Mouse (Mus musculus): ENCODE measurements at regions not wholly inside any gene's neighbourhood (a gene's known extent, or its start where the extent isn't known, plus 50 kb on each side); places are given as distances from the start of the nearest gene placed in this dataset.

GRCm38 (mm10) chr11:19189778-19190177, 171.0 kb upstream of the Meis1 start:
- Histone ChIP-seq H3K4me2 (ENCODE audit: low read depth, low read length) (no peak overlapping the region), H3K9me3 (ENCODE audit: low read length) (no peaks in the 10 kb centered on the region), H3K27ac (ENCODE audit: low read depth) (no peak overlapping the region), H3K4me3 (ENCODE audit: low read depth, low read length) (no peak overlapping the region), H3K27me3 (ENCODE audit: insufficient read depth, low read length) (no peaks in the 10 kb centered on the region), H3K36me3 (replicated peaks; ENCODE audit: insufficient read depth, low read length) (no peaks in the 10 kb centered on the region), H3K9ac (replicated peaks) (no peak overlapping the region), H3K4me1 (ENCODE audit: insufficient read depth) (no peaks in the 10 kb centered on the region)
- no peak for DNase-seq
- WGBS (ENCODE audit: insufficient replicate concordance): 40% methylated on average over 2 of the region's 2 CpGs
- no peak for TF ChIP-seq CTCF (IDR thresholded peaks at IDR 0.05; ENCODE audit: low read depth)
- TF ChIP-seq EP300 (IDR thresholded peaks at IDR 0.05; ENCODE audit: low read depth): no peak
- ATAC-seq: no peak

GRCm38 (mm10) chr11:19194464-19194863, 175.7 kb upstream of the Meis1 start:
- H3K27ac ChIP-seq (ENCODE audit: low read depth): no peak overlapping the region
- no peaks in the 10 kb centered on the region for H3K36me3 ChIP-seq (replicated peaks; ENCODE audit: insufficient read depth, low read length)
- no peak for DNase-seq
- no peaks in the 10 kb centered on the region for H3K4me1 ChIP-seq (ENCODE audit: insufficient read depth)
- no peak overlapping the region for H3K4me3 ChIP-seq (ENCODE audit: low read depth, low read length)
- TF ChIP-seq EP300 (IDR thresholded peaks at IDR 0.05; ENCODE audit: low read depth) (no peak), CTCF (IDR thresholded peaks at IDR 0.05; ENCODE audit: low read depth) (no peak)
- H3K9me3 ChIP-seq (ENCODE audit: low read length): no peaks in the 10 kb centered on the region
- no peak overlapping the region for H3K4me2 ChIP-seq (ENCODE audit: low read depth, low read length)
- 13% methylated on average over 1 of the region's 1 CpGs for WGBS (ENCODE audit: insufficient replicate concordance)
- H3K27me3 ChIP-seq (ENCODE audit: insufficient read depth, low read length): no peaks in the 10 kb centered on the region
- no peak overlapping the region for H3K9ac ChIP-seq (replicated peaks)
- no peak for ATAC-seq

GRCm38 (mm10) chr11:19197790-19198189, 179.0 kb upstream of the Meis1 start:
- Histone ChIP-seq H3K27ac (ENCODE audit: low read depth) (no peak overlapping the region), H3K4me2 (ENCODE audit: low read depth, low read length) (no peak overlapping the region), H3K9ac (replicated peaks) (no peak overlapping the region), H3K36me3 (replicated peaks; ENCODE audit: insufficient read depth, low read length) (no peaks in the 10 kb centered on the region), H3K27me3 (ENCODE audit: insufficient read depth, low read length) (no peaks in the 10 kb centered on the region), H3K9me3 (ENCODE audit: low read length) (no peaks in the 10 kb centered on the region), H3K4me1 (ENCODE audit: insufficient read depth) (no peaks in the 10 kb centered on the region), H3K4me3 (ENCODE audit: low read depth, low read length) (no peak overlapping the region)
- no peak for TF ChIP-seq CTCF (IDR thresholded peaks at IDR 0.05; ENCODE audit: low read depth)
- TF ChIP-seq EP300 (IDR thresholded peaks at IDR 0.05; ENCODE audit: low read depth): no peak
- ATAC-seq (no peak), DNase-seq (no peak)
- 82% methylated on average over 1 of the region's 1 CpGs for WGBS (ENCODE audit: insufficient replicate concordance)

- Histone ChIP-seq H3K36me3 (replicated peaks; ENCODE audit: insufficient read depth, low read length) (no peaks in the 10 kb centered on the region), H3K9me3 (ENCODE audit: low read length) (no peaks in the 10 kb centered on the region), H3K27ac (ENCODE audit: low read depth) (no peak overlapping the region), H3K4me1 (ENCODE audit: insufficient read depth) (no peaks in the 10 kb centered on the region), H3K4me3 (ENCODE audit: low read depth, low read length) (no peak overlapping the region), H3K9ac (replicated peaks) (no peak overlapping the region), H3K27me3 (ENCODE audit: insufficient read depth, low read length) (no peaks in the 10 kb centered on the region), H3K4me2 (ENCODE audit: low read depth, low read length) (no peak overlapping the region)
- WGBS (ENCODE audit: insufficient replicate concordance): 66% methylated on average over 8 of the region's 8 CpGs
- ATAC-seq (no peak), DNase-seq (no peak)
- TF ChIP-seq CTCF (IDR thresholded peaks at IDR 0.05; ENCODE audit: low read depth) (no peak), EP300 (IDR thresholded peaks at IDR 0.05; ENCODE audit: low read depth) (no peak)
Measured at GRCm38 (mm10) chr11:19202602-19203517, 184.1 kb upstream of the Meis1 start.

- Histone ChIP-seq H3K4me1 (ENCODE audit: insufficient read depth) (no peaks in the 10 kb centered on the region), H3K9me3 (ENCODE audit: low read length) (no peaks in the 10 kb centered on the region), H3K9ac (replicated peaks) (no peak overlapping the region), H3K27ac (ENCODE audit: low read depth) (no peak overlapping the region), H3K36me3 (replicated peaks; ENCODE audit: insufficient read depth, low read length) (no peaks in the 10 kb centered on the region), H3K27me3 (ENCODE audit: insufficient read depth, low read length) (no peaks in the 10 kb centered on the region), H3K4me3 (ENCODE audit: low read depth, low read length) (no peak overlapping the region), H3K4me2 (ENCODE audit: low read depth, low read length) (no peak overlapping the region)
- TF ChIP-seq EP300 (IDR thresholded peaks at IDR 0.05; ENCODE audit: low read depth): peak; percentile 72; the same call in 1 of the 2 replicates
- TF ChIP-seq CTCF (IDR thresholded peaks at IDR 0.05; ENCODE audit: low read depth): no peak
- no peak for DNase-seq
- WGBS (ENCODE audit: insufficient replicate concordance): 71% methylated on average over 4 of the region's 4 CpGs
- ATAC-seq: no peak
Measured at GRCm38 (mm10) chr11:19203518-19203900, 184.7 kb upstream of the Meis1 start.

GRCm38 (mm10) chr11:19203968-19204367, 185.2 kb upstream of the Meis1 start:
- Histone ChIP-seq H3K36me3 (replicated peaks; ENCODE audit: insufficient read depth, low read length) (no peaks in the 10 kb centered on the region), H3K27me3 (ENCODE audit: insufficient read depth, low read length) (no peaks in the 10 kb centered on the region), H3K4me2 (ENCODE audit: low read depth, low read length) (no peak overlapping the region), H3K9me3 (ENCODE audit: low read length) (no peaks in the 10 kb centered on the region), H3K27ac (ENCODE audit: low read depth) (no peak overlapping the region), H3K9ac (replicated peaks) (no peak overlapping the region), H3K4me1 (ENCODE audit: insufficient read depth) (no peaks in the 10 kb centered on the region), H3K4me3 (ENCODE audit: low read depth, low read length) (no peak overlapping the region)
- ATAC-seq (no peak), DNase-seq (no peak)
- TF ChIP-seq EP300 (IDR thresholded peaks at IDR 0.05; ENCODE audit: low read depth) (no peak; the same call in 1 of the 2 replicates), CTCF (IDR thresholded peaks at IDR 0.05; ENCODE audit: low read depth) (no peak)
- WGBS (ENCODE audit: insufficient replicate concordance): 54% methylated on average over 5 of the region's 5 CpGs
